Mouse (Mus musculus): ENCODE data around the gene Kcnb1. TPM values are rescaled to one million over a fixed set of nuclear protein-coding genes. Genes with fewer than 3 reads are reported as not detected.

The Kcnb1 gene
- total RNA-seq, 2 experiments from 2014 or later, result 45.4 to 50.2 TPM

Other genes starting within 250 kb of the Kcnb1 start
- 10 to 100 TPM; 54.2 TPM for gene Stau1, start 193.9 kb downstream of the Kcnb1 start, total RNA-seq (2021)
- 10 to 100 TPM; 17.5 to 18.3 TPM for gene Ddx27, start 175.0 kb downstream of the Kcnb1 start, total RNA-seq (2021)
- 10 to 100 TPM; 29.0 to 31.3 TPM for gene Znfx1, start 127.1 kb downstream of the Kcnb1 start, total RNA-seq (2021)
- 10 to 100 TPM; 35.8 to 39.7 TPM for gene Ptgis, start 50.4 kb upstream of the Kcnb1 start, total RNA-seq (2021)
- gene B4galt5, start 159.0 kb upstream of the Kcnb1 start, total RNA-seq (2021), result 10 to 100 TPM; 21.2 to 23.5 TPM
- 10 to 100 TPM; 23.6 to 29.3 TPM for gene Slc9a8, start 231.6 kb upstream of the Kcnb1 start, total RNA-seq (2021)